Mouse (Mus musculus) MEL (cell line): ENCODE data around the gene Kctd11. TPM values are rescaled to one million over a fixed set of nuclear protein-coding genes. Genes with fewer than 3 reads are reported as not detected.
A peak's percentile ranks its signal among the peaks of the same experiment; 100 is the strongest.

Experiments
- DNase-seq: peaks from one replicate; pipeline ENCODE4 v3.0.0; 2011; ENCODE audit warnings: low read depth, low spot score
- H3K27ac ChIP-seq: 2 replicates; pipeline ENCODE4 v1.5.1; 2012; ENCODE audit warnings: low read depth, mild to moderate bottlenecking, control low read depth, low read length, moderate library complexity; ENCODE audit not compliant: control insufficient read depth
- H3K27me3 ChIP-seq, 2 experiments: fragments of 150-350 bp in 1 of 2; sonication (generic) in 1 of 2; 2 replicates each; pipeline ENCODE4 v1.6.1; 2012; ENCODE audit warnings: low read length in 2 of 2, mild to moderate bottlenecking in 2 of 2, improper control_type of control experiment in 1 of 2, moderate library complexity in 1 of 2; ENCODE audit not compliant: insufficient read depth in 2 of 2, control insufficient read depth in 1 of 2
- H3K36me3 ChIP-seq, 2 experiments: 2 replicates each; pipeline ENCODE4 v1.6.1; 2012 to 2014; ENCODE audit warnings: low read length in 2 of 2, improper control_type of control experiment in 1 of 2, inconsistent platforms in 1 of 2, mild to moderate bottlenecking in 1 of 2; ENCODE audit not compliant: insufficient read depth in 2 of 2, control insufficient read depth in 1 of 2
- H3K4me1 ChIP-seq, 2 experiments: fragments of 150-350 bp in 1 of 2; sonication (generic) in 1 of 2; 2 replicates each; pipeline ENCODE4 v1.6.1; 2012; ENCODE audit warnings: low read length in 2 of 2, improper control_type of control experiment in 1 of 2, mild to moderate bottlenecking in 1 of 2; ENCODE audit not compliant: insufficient read depth in 2 of 2, control insufficient read depth in 1 of 2
- H3K4me3 ChIP-seq, 2 experiments: fragments of 150-350 bp in 1 of 2; sonication (generic) in 1 of 2; 2 replicates each; pipeline ENCODE4 v1.5.1; 2012; ENCODE audit warnings: low read depth in 2 of 2, low read length in 2 of 2, mild to moderate bottlenecking in 2 of 2, moderate library complexity in 2 of 2, control low read depth in 1 of 2, improper control_type of control experiment in 1 of 2; ENCODE audit not compliant: control insufficient read depth in 1 of 2, insufficient read depth in 1 of 2
- H3K79me2 ChIP-seq: 2 replicates; pipeline ENCODE4 v1.6.1; 2012; ENCODE audit warnings: mild to moderate bottlenecking, low read length, moderate library complexity; ENCODE audit not compliant: control insufficient read depth, poor library complexity, insufficient read depth
- H3K9ac ChIP-seq: 2 replicates; pipeline ENCODE4 v1.6.1; 2012; ENCODE audit warnings: low read depth, mild to moderate bottlenecking, control low read depth, low read length, moderate library complexity; ENCODE audit not compliant: control insufficient read depth, poor library complexity, severe bottlenecking
- H3K9me3 ChIP-seq: fragments of 150-350 bp; sonication (generic); replicated peaks from 2 replicates; pipeline ENCODE4 v1.6.1; 2012; ENCODE audit warnings: mild to moderate bottlenecking, low read length, improper control_type of control experiment, moderate library complexity; ENCODE audit not compliant: insufficient read depth
- BHLHE40 ChIP-seq: IDR thresholded peaks from 2 replicates; pipeline ENCODE4 v1.6.1; 2012; ENCODE audit warnings: low read depth, mild to moderate bottlenecking, inconsistent platforms, low read length, improper control_type of control experiment, borderline replicate concordance
- CHD2 ChIP-seq: IDR thresholded peaks from 2 replicates; pipeline ENCODE4 v1.6.1; 2011; ENCODE audit warnings: low read length, improper control_type of control experiment
- CTCF ChIP-seq, 3 experiments: IDR thresholded peaks in 2 of 3; conservative IDR thresholded peaks in 1 of 3; 2 replicates each; pipeline ENCODE4 v1.5.1; 2011 to 2012; ENCODE audit warnings: low read length in 3 of 3, low read depth in 2 of 3, mild to moderate bottlenecking in 2 of 3, improper control_type of control experiment in 1 of 3, inconsistent platforms in 1 of 3, mixed read lengths in 1 of 3, moderate library complexity in 1 of 3; ENCODE audit not compliant: control insufficient read depth in 1 of 3, insufficient read depth in 1 of 3, poor library complexity in 1 of 3, severe bottlenecking in 1 of 3
- ELF1 ChIP-seq: IDR thresholded peaks from 2 replicates; pipeline ENCODE4 v1.6.1; 2014; ENCODE audit warnings: low read depth, mild to moderate bottlenecking, inconsistent platforms, low read length, improper control_type of control experiment, moderate library complexity
- EP300 ChIP-seq, 2 experiments: IDR thresholded peaks; 2 replicates each; pipeline ENCODE4 v1.6.1; 2011; ENCODE audit warnings: improper control_type of control experiment in 2 of 2, low read length in 2 of 2, low read depth in 1 of 2, mild to moderate bottlenecking in 1 of 2
- GABPA ChIP-seq: IDR thresholded peaks from 2 replicates; pipeline ENCODE4 v1.6.1; 2012; ENCODE audit warnings: low read depth, mild to moderate bottlenecking, inconsistent platforms, low read length, improper control_type of control experiment, moderate library complexity
- HCFC1 ChIP-seq: IDR thresholded peaks from 2 replicates; pipeline ENCODE4 v1.6.1; 2012; ENCODE audit warnings: low read depth, mild to moderate bottlenecking, inconsistent platforms, low read length, improper control_type of control experiment, moderate library complexity
- MAX ChIP-seq: IDR thresholded peaks from 2 replicates; pipeline ENCODE4 v1.6.1; 2011; ENCODE audit warnings: low read length, improper control_type of control experiment
- MAZ ChIP-seq: IDR thresholded peaks from 2 replicates; pipeline ENCODE4 v1.6.1; 2012; ENCODE audit warnings: low read depth, mild to moderate bottlenecking, inconsistent platforms, low read length, improper control_type of control experiment
- MXI1 ChIP-seq: IDR thresholded peaks from 2 replicates; pipeline ENCODE4 v1.6.1; 2011; ENCODE audit warnings: mild to moderate bottlenecking, low read depth, low read length, improper control_type of control experiment
- MYB ChIP-seq: IDR thresholded peaks from 2 replicates; pipeline ENCODE4 v1.6.1; 2011; ENCODE audit warnings: mild to moderate bottlenecking, low read depth, low read length, improper control_type of control experiment
- MYC ChIP-seq: IDR thresholded peaks from 2 replicates; pipeline ENCODE4 v1.6.1; 2011; ENCODE audit warnings: low read depth, mild to moderate bottlenecking, low read length, improper control_type of control experiment, moderate library complexity
- NRF1 ChIP-seq: IDR thresholded peaks from 2 replicates; pipeline ENCODE4 v1.6.1; 2014; ENCODE audit warnings: low read depth, mild to moderate bottlenecking, inconsistent platforms, low read length, improper control_type of control experiment, moderate library complexity; ENCODE audit not compliant: poor library complexity, insufficient read depth, severe bottlenecking
- POLR2A ChIP-seq, 2 experiments: IDR thresholded peaks; 2 replicates each; pipeline ENCODE4 v1.6.1; 2011 to 2012; ENCODE audit warnings: low read length in 2 of 2, mild to moderate bottlenecking in 2 of 2, control low read depth in 1 of 2, improper control_type of control experiment in 1 of 2, low read depth in 1 of 2, moderate library complexity in 1 of 2; ENCODE audit not compliant: control insufficient read depth in 1 of 2, insufficient read depth in 1 of 2, poor library complexity in 1 of 2
- POLR2AphosphoS5 ChIP-seq: IDR thresholded peaks from 2 replicates; pipeline ENCODE4 v1.6.1; 2012; ENCODE audit warnings: low read depth, borderline replicate concordance, mild to moderate bottlenecking, inconsistent platforms, low read length, moderate library complexity, mixed read lengths
- RAD21 ChIP-seq: IDR thresholded peaks from 2 replicates; pipeline ENCODE4 v1.6.1; 2011; ENCODE audit warnings: mild to moderate bottlenecking, low read depth, low read length, improper control_type of control experiment
- RCOR1 ChIP-seq: IDR thresholded peaks from 2 replicates; pipeline ENCODE4 v1.6.1; 2012; ENCODE audit warnings: low read depth, mild to moderate bottlenecking, inconsistent platforms, low read length, improper control_type of control experiment
- SIN3A ChIP-seq: IDR thresholded peaks from 2 replicates; pipeline ENCODE4 v1.6.1; 2012; ENCODE audit warnings: low read length, improper control_type of control experiment, inconsistent platforms
- SMC3 ChIP-seq: IDR thresholded peaks from 2 replicates; pipeline ENCODE4 v1.6.1; 2011; ENCODE audit warnings: low read depth, low read length, improper control_type of control experiment
- TBP ChIP-seq: IDR thresholded peaks from 2 replicates; pipeline ENCODE4 v1.8.0; 2011; ENCODE audit warnings: low read depth, low read length, improper control_type of control experiment
- TCF12 ChIP-seq: IDR thresholded peaks from 2 replicates; pipeline ENCODE4 v1.6.1; 2014; ENCODE audit warnings: low read depth, mild to moderate bottlenecking, inconsistent platforms, low read length, improper control_type of control experiment, moderate library complexity
- UBTF ChIP-seq: IDR thresholded peaks from 2 replicates; pipeline ENCODE4 v1.6.1; 2012; ENCODE audit warnings: low read depth, mild to moderate bottlenecking, inconsistent platforms, low read length, improper control_type of control experiment, moderate library complexity, borderline replicate concordance; ENCODE audit not compliant: insufficient read depth
- USF2 ChIP-seq, 2 experiments: IDR thresholded peaks; 2 replicates each; pipeline ENCODE4 v1.6.1; 2011 to 2012; ENCODE audit warnings: improper control_type of control experiment in 2 of 2, low read length in 2 of 2, borderline replicate concordance in 1 of 2, inconsistent platforms in 1 of 2, low read depth in 1 of 2, mild to moderate bottlenecking in 1 of 2; ENCODE audit not compliant: insufficient read depth in 1 of 2
- ZC3H11A ChIP-seq: IDR thresholded peaks from 2 replicates; pipeline ENCODE4 v1.6.1; 2012; ENCODE audit warnings: low read depth, mild to moderate bottlenecking, inconsistent platforms, low read length, improper control_type of control experiment
- ZKSCAN1 ChIP-seq: IDR thresholded peaks from 2 replicates; pipeline ENCODE4 v1.6.1; 2012; ENCODE audit warnings: low read depth, mild to moderate bottlenecking, inconsistent platforms, low read length, improper control_type of control experiment, moderate library complexity
- ZNF384 ChIP-seq: IDR thresholded peaks from 2 replicates; pipeline ENCODE4 v1.6.1; 2012; ENCODE audit warnings: low read depth, mild to moderate bottlenecking, inconsistent platforms, low read length, improper control_type of control experiment
- polyA plus RNA-seq, 2 experiments: library from polyadenylated mRNA; stranded (reverse) in 1 of 2; unstranded in 1 of 2; fragments of >175 nt in 1 of 2; fragments of >200 nt in 1 of 2; gene quantifications; 2 replicates each; pipeline versions ENCODE4 v1.2.1 to v1.2.4; 2012; ENCODE audit warnings: low replicate concordance in 2 of 2, low read depth in 1 of 2; ENCODE audit not compliant: insufficient read length in 2 of 2, insufficient read depth in 1 of 2, missing spikeins in 1 of 2
- total RNA-seq: library from RNA; depleted of rRNA; stranded (reverse); fragments of 300-350 nt; gene quantifications from 2 replicates; pipeline ENCODE4 v1.2.3, GENCODE M21; 2012

Gene Kctd11
- total and polyA plus RNA-seq, 3 experiments: 0.19 to 0.49 TPM; not detected in 1

GRCm38 (mm10) chr11:69876867-69877266 lies 4.3 kb downstream of the Kctd11 start:
- Histone ChIP-seq H3K4me3 (peak overlapping the region; percentile 22 to 33), H3K9ac (peak overlapping the region; percentile 47), H3K27me3 (no peaks in the 10 kb centered on the region), H3K4me1 (peaks cover 11 to 50% of the 10 kb centered on the region in 2 experiments), H3K9me3 (no peaks in the 10 kb centered on the region), H3K27ac (no peak overlapping the region), H3K36me3 (peaks cover 0 to 31% of the 10 kb centered on the region in 2 experiments; a peak in 2 of 4 replicates), H3K79me2 (no peaks in the 10 kb centered on the region)
- DNase-seq: peak; percentile 95
- 0 out of 4 replicates have a peak, but pooled peaks of 1 of the 2 experiments have one; percentile 15 for TF ChIP-seq EP300 (IDR thresholded peaks at IDR 0.05; ENCODE audit: low read depth in 1 of 2, low read length in 2 of 2)
- no peak for TF ChIP-seq CHD2
- 0 out of 2 replicates have a peak, but pooled peaks have one; percentile 19 for TF ChIP-seq BHLHE40
- TF ChIP-seq UBTF: 0 out of 2 replicates have a peak, but pooled peaks have one; percentile 79
- TF ChIP-seq ELF1: peak; percentile 27; the same call in 1 of the 2 replicates
- TF ChIP-seq MYC: peak; percentile 22; the same call in 1 of the 2 replicates
- TF ChIP-seq ZNF384: peak; percentile 39; the same call in 1 of the 2 replicates
- TF ChIP-seq POLR2AphosphoS5: no peak
- TF ChIP-seq SMC3: peak; percentile 98
- no peak for TF ChIP-seq ZKSCAN1
- peak; percentile 98 for TF ChIP-seq RAD21
- 0 out of 4 replicates have a peak, but pooled peaks of 1 of the 2 experiments have one; percentile 2 for TF ChIP-seq POLR2A (IDR thresholded peaks at IDR 0.05; ENCODE audit: control insufficient read depth in 1 of 2, insufficient read depth in 1 of 2, low read depth in 1 of 2, low read length in 2 of 2, poor library complexity in 1 of 2)
- peak; percentile 99 for TF ChIP-seq ZC3H11A
- TF ChIP-seq MAZ: peak; percentile 70; the same call in 1 of the 2 replicates
- TF ChIP-seq CTCF (IDR thresholded peaks at IDR 0.05 in 2 of 3, conservative IDR thresholded peaks at IDR 0.05 in 1 of 3; ENCODE audit: control insufficient read depth in 1 of 3, insufficient read depth in 1 of 3, low read depth in 2 of 3, low read length in 3 of 3, poor library complexity in 1 of 3, severe bottlenecking in 1 of 3): peak; percentile 82 to 98 (median 95)
- TF ChIP-seq TCF12: no peak
- TF ChIP-seq NRF1: no peak
- peak; percentile 52 for TF ChIP-seq HCFC1
- TF ChIP-seq MXI1: 0 out of 2 replicates have a peak, but pooled peaks have one; percentile 42

DNA sequence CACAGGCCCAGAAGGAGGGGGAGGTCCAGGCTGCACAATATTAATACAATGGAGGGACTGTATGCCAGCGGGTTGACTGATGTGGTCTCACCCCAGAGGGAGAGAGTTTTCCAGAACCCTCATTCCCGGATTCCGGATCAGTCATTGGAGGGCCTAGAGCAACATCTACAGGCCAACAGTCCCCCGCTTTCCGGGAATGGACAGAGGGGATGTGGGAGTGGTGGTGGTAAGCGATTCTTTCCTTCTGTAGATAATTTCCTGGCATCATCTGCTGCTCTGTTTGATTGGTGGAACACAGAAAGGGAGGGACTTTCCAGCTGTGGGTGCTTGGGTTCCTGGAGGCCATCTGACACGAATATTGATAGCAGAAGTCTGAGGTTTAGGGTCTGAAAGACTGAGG lies 5.0 kb downstream of the Kctd11 start:
- Histone ChIP-seq H3K9ac (peak overlapping the region; percentile 35), H3K27ac (0 out of 2 replicates have a peak overlapping the region, but pooled peaks have one; percentile 18), H3K9me3 (no peaks in the 10 kb centered on the region), H3K4me1 (peaks cover 11 to 49% of the 10 kb centered on the region in 2 experiments), H3K36me3 (peaks cover 0 to 29% of the 10 kb centered on the region in 2 experiments; a peak in 2 of 4 replicates), H3K4me3 (peak overlapping the region; percentile 21 to 40), H3K79me2 (no peaks in the 10 kb centered on the region), H3K27me3 (no peaks in the 10 kb centered on the region)
- peak; percentile 87 for DNase-seq
- TF ChIP-seq RCOR1 (0 out of 2 replicates have a peak, but pooled peaks have one; percentile 25), HCFC1 (no peak), SMC3 (peak; percentile 23; the same call in 1 of the 2 replicates), USF2 (IDR thresholded peaks at IDR 0.05; ENCODE audit: borderline replicate concordance in 1 of 2, insufficient read depth in 1 of 2, low read depth in 1 of 2, low read length in 2 of 2) (no peak), GABPA (no peak), ZNF384 (no peak), MAZ (no peak), BHLHE40 (no peak), TCF12 (0 out of 2 replicates have a peak, but pooled peaks have one; percentile 18), UBTF (no peak), MAX (no peak), ZKSCAN1 (no peak), EP300 (IDR thresholded peaks at IDR 0.05; ENCODE audit: low read depth in 1 of 2, low read length in 2 of 2) (peak in 1 of 2 experiments; percentile 25; a peak in 1 of 4 replicates), TBP (peak; percentile 45; the same call in 1 of the 2 replicates), MXI1 (peak; percentile 16; the same call in 1 of the 2 replicates), CTCF (IDR thresholded peaks at IDR 0.05 in 2 of 3, conservative IDR thresholded peaks at IDR 0.05 in 1 of 3; ENCODE audit: control insufficient read depth in 1 of 3, insufficient read depth in 1 of 3, low read depth in 2 of 3, low read length in 3 of 3, poor library complexity in 1 of 3, severe bottlenecking in 1 of 3) (no peak), SIN3A (no peak; the same call in none of the 2 replicates), MYB (no peak)
